Mouse (Mus musculus) erythroblast, embryonic 14.5 days (primary cell): ENCODE measurements around the gene Ddx19a. TPM values are rescaled to one million over a fixed set of nuclear protein-coding genes. Genes with fewer than 3 reads are reported as not detected.

ENCODE experiments used
- H3K27me3 ChIP-seq: 2 replicates; pipeline ENCODE4 v1.6.1; 2012; ENCODE audit warnings: inconsistent platforms; ENCODE audit not compliant: control insufficient read depth
- H3K36me3 ChIP-seq: 2 replicates; pipeline ENCODE4 v1.6.1; 2012; ENCODE audit warnings: mild to moderate bottlenecking, inconsistent platforms; ENCODE audit not compliant: control insufficient read depth
- H3K4me1 ChIP-seq: 2 replicates; pipeline ENCODE4 v1.6.1; 2012; ENCODE audit warnings: inconsistent platforms; ENCODE audit not compliant: control insufficient read depth
- H3K4me3 ChIP-seq: replicated peaks from 2 replicates; pipeline ENCODE3; 2012; ENCODE audit warnings: moderate library complexity, mild to moderate bottlenecking, inconsistent platforms
- H3K9me3 ChIP-seq: 2 replicates; pipeline ENCODE4 v1.6.1; 2012; ENCODE audit warnings: low read length, inconsistent platforms, mixed read lengths; ENCODE audit not compliant: control insufficient read depth
- GATA1 ChIP-seq: IDR thresholded peaks from 2 replicates; pipeline ENCODE4 v1.6.1; 2012; ENCODE audit warnings: low read length, inconsistent platforms, mixed read lengths
- TAL1 ChIP-seq: IDR thresholded peaks from 3 replicates; pipeline ENCODE4 v1.6.1; 2012; ENCODE audit warnings: low read length, inconsistent platforms, mixed read lengths
- polyA plus RNA-seq: library from polyadenylated mRNA; stranded (reverse); fragments of >175 nt; gene quantifications from 2 replicates; pipeline ENCODE4 v1.2.3, GENCODE M21; 2012

Gene Ddx19a
- polyA plus RNA-seq, 1 experiment: 4.4 TPM

DNA sequence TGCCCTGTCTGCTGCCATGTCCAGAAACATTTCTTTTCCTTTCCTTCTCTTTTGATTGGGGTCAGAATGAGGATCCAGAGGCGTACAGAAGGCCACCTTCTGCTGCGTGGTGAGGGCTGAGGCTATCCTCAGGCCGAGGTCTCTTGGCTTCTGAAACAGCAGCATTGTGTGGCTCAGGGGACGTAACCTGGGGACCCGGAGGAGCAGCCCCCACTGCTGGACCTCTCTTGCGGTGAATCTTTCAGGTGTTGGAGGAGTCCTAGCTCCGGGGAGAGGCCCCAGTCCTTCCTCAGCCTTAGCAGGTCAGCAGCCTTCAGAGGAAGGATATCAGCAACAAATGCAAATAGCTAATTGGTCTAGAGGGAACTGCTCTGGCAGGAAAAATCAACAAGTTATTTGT lies 69.2 kb downstream of the Ddx19a start:
- H3K9me3 ChIP-seq: no peaks in the 10 kb centered on the region
- peaks cover 99% of the 10 kb centered on the region for H3K4me1 ChIP-seq
- peaks cover 87% of the 10 kb centered on the region for H3K36me3 ChIP-seq
- TF ChIP-seq GATA1 (no peak), TAL1 (no peak)
- H3K4me3 ChIP-seq: peak overlapping the region; percentile 44
- no peaks in the 10 kb centered on the region for H3K27me3 ChIP-seq

DNA sequence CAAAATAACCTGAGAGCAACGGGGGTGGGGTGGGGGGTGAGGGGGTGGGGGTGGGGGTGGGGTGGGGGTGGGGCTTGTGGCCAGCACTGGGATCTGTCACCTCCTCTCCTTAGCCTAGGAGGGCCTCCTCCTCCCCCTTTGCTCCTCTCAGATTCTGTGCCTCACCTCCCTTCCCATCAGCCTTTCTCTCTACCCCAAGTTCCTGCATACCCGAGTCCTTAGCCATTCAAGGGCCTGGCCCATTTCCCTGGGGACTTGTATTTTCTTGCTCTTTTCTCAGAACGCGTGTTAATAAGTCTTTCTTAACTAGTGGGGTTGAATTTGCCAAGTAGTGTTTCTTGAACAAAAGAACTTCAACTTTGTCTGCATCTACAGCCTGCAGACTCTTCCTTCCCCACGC lies 70.9 kb downstream of the Ddx19a start:
- H3K4me3 ChIP-seq: no peak overlapping the region
- no peak for TF ChIP-seq TAL1
- TF ChIP-seq GATA1: no peak
- H3K4me1 ChIP-seq: peaks cover 99% of the 10 kb centered on the region
- H3K36me3 ChIP-seq: peaks cover 90% of the 10 kb centered on the region
- no peaks in the 10 kb centered on the region for H3K27me3 ChIP-seq
- no peaks in the 10 kb centered on the region for H3K9me3 ChIP-seq

DNA sequence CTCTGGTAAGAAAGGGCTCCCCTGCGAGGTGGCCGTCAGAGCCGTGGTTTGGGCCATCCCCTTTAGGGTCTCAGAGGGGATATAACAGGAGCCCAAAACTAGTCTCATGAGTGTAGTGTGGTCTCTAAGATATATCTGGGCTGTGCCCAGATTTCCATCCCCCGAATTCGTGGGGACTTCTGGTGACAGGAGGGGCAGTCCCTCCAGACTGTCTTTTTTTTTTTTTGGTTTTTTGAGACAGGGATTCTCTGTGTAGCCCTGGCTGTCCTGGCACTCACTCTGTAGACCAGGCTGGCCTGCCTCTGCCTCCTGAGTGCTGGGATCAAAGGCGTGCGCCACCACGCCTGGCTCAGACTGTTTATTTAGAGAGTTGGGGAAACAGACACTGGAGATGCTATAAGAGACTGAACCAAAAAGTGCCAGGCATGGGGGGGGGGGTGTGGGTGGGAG lies 71.9 kb downstream of the Ddx19a start:
- Histone ChIP-seq H3K27me3 (no peaks in the 10 kb centered on the region), H3K9me3 (no peaks in the 10 kb centered on the region), H3K36me3 (peaks cover 83% of the 10 kb centered on the region), H3K4me1 (peaks cover 99% of the 10 kb centered on the region), H3K4me3 (no peak overlapping the region)
- TF ChIP-seq TAL1 (no peak), GATA1 (no peak)

Other genes with a start within 250 kb of the Ddx19a start
- gene Il34, start 191.9 kb downstream of the Ddx19a start, polyA plus RNA-seq: not detected in 2 replicates
- 0.56 and 0.67 TPM in 2 replicates for gene Cog4, start 151.2 kb downstream of the Ddx19a start, polyA plus RNA-seq
- gene Sf3b3, start 151.0 kb downstream of the Ddx19a start, polyA plus RNA-seq: 0.49 and 0.52 TPM in 2 replicates
- 0.31 and 0.47 TPM in 2 replicates for gene Fuk, start 95.3 kb downstream of the Ddx19a start, polyA plus RNA-seq
- gene St3gal2, start 77.9 kb downstream of the Ddx19a start, polyA plus RNA-seq: 8.8 and 11.7 TPM in 2 replicates
- 0.09 and 0.20 TPM in 2 replicates for gene Ddx19b, start 34.0 kb upstream of the Ddx19a start, polyA plus RNA-seq
- 4.3 and 8.5 TPM in 2 replicates for gene Aars, start 35.3 kb upstream of the Ddx19a start, polyA plus RNA-seq
- gene Exosc6, start 58.5 kb upstream of the Ddx19a start, polyA plus RNA-seq: 4.8 and 5.0 TPM in 2 replicates
- gene Clec18a, start 94.6 kb upstream of the Ddx19a start, polyA plus RNA-seq: not detected in 2 replicates
- 0.05 TPM in 1 of 2 replicates, not detected in the other for gene Pdpr, start 96.8 kb upstream of the Ddx19a start, polyA plus RNA-seq